Mouse (Mus musculus) kidney, embryonic 15.5 days (tissue): ENCODE results near the gene Prx. TPM values are rescaled to one million over a fixed set of nuclear protein-coding genes. Genes with fewer than 3 reads are reported as not detected.
"Not testable (repeated sequence)": the region's sequence is repeated elsewhere in the genome, so short reads cannot be mapped to it uniquely, and the experiment has no call there.

Experiments used
- ATAC-seq: fragments of 200-750 bp; cut with Nextera tagmentation; replicated peaks from 2 replicates; pipeline ENCODE4 v1.8.0; 2017; ENCODE audit warnings: moderate TSS enrichment; ENCODE audit not compliant: low FRiP score
- H3K27ac ChIP-seq: fragments of 300-500 bp; sonication (generic); 2 replicates; pipeline ENCODE4 v1.5.1; 2015; ENCODE audit warnings: mild to moderate bottlenecking, inconsistent platforms
- H3K27me3 ChIP-seq: fragments of 300-500 bp; sonication (generic); 2 replicates; pipeline ENCODE4 v1.6.1; 2015; ENCODE audit warnings: inconsistent platforms
- H3K36me3 ChIP-seq: fragments of 300-500 bp; sonication (generic); 2 replicates; pipeline ENCODE4 v1.6.1; 2015; ENCODE audit warnings: inconsistent platforms
- H3K4me1 ChIP-seq: fragments of 300-500 bp; sonication (generic); 2 replicates; pipeline ENCODE4 v1.6.1; 2015; ENCODE audit warnings: inconsistent platforms
- H3K4me2 ChIP-seq: fragments of 300-500 bp; sonication (generic); 2 replicates; pipeline ENCODE4 v1.6.1; 2015; ENCODE audit warnings: moderate library complexity, mild to moderate bottlenecking, inconsistent platforms
- H3K4me3 ChIP-seq: fragments of 300-500 bp; sonication (generic); replicated peaks from 2 replicates; pipeline ENCODE4 v1.5.1; 2015; ENCODE audit warnings: mild to moderate bottlenecking, inconsistent platforms
- H3K9ac ChIP-seq: fragments of 300-500 bp; sonication (generic); 2 replicates; pipeline ENCODE4 v1.6.1; 2015; ENCODE audit warnings: mild to moderate bottlenecking, inconsistent platforms
- H3K9me3 ChIP-seq: fragments of 300-500 bp; sonication (generic); replicated peaks from 2 replicates; pipeline ENCODE4 v1.6.1; 2016; ENCODE audit warnings: inconsistent platforms
- WGBS: fragments of 180-500 bp; shearing (Covaris S2); methylation state at CpG from one replicate; pipeline ENCODE4 v1.1.7; 2015; ENCODE audit warnings: mixed read lengths; 5-methylcytosine and 5-hydroxymethylcytosine counted together
- polyA plus RNA-seq: library from polyadenylated mRNA; unstranded; fragments of >200 nt; fragmentation: Nextera tagmentation; extraction: Ambion mirVana; gene quantifications from 2 replicates; pipeline ENCODE4 v1.2.1, GENCODE M21; 2015

The Prx gene
- polyA plus RNA-seq, 1 experiment from 2014 or later = 4.8 TPM

- Histone ChIP-seq H3K9me3 (no peaks in the 10 kb centered on the region), H3K4me1 (peaks cover 54% of the 10 kb centered on the region), H3K4me3 (peak within 1 kb of the TSS; percentile 81), H3K36me3 (peaks cover 9% of the 10 kb centered on the region), H3K4me2 (peak within 1 kb of the TSS; percentile 74), H3K27me3 (no peaks in the 10 kb centered on the region), H3K9ac (peak within 1 kb of the TSS; percentile 74), H3K27ac (peak within 1 kb of the TSS; percentile 99)
- under 1% methylated on average over 73 of the region's 80 CpGs for WGBS
- ATAC-seq = peak; percentile 92
Measured at GRCm38 (mm10) chr7:27486770-27487697, 12.1 kb upstream of the Prx start, which contains the start of gene Sertad1. TSS of gene Sertad1 (plus strand) at chr7:27486910.

GRCm38 (mm10) chr7:27487740-27488268 lies 11.3 kb upstream of the Prx start:
- Histone ChIP-seq H3K9ac (peak overlapping the region; percentile 74), H3K9me3 (no peaks in the 10 kb centered on the region), H3K4me2 (peak overlapping the region; percentile 74), H3K36me3 (peaks cover 9% of the 10 kb centered on the region), H3K4me3 (peak overlapping the region; percentile 81), H3K27ac (peak overlapping the region; percentile 99), H3K27me3 (no peaks in the 10 kb centered on the region), H3K4me1 (peaks cover 50% of the 10 kb centered on the region)
- WGBS = 1% methylated on average over 13 of the region's 13 CpGs
- ATAC-seq = no peak

- H3K4me2 ChIP-seq = peak overlapping the region; percentile 64; the same call in 1 of the 2 replicates
- H3K4me1 ChIP-seq = peaks cover 50% of the 10 kb centered on the region
- no peaks in the 10 kb centered on the region for H3K9me3 ChIP-seq
- no peak overlapping the region for H3K4me3 ChIP-seq
- no peak for ATAC-seq
- H3K27me3 ChIP-seq = no peaks in the 10 kb centered on the region
- peak overlapping the region; percentile 97 for H3K27ac ChIP-seq
- H3K9ac ChIP-seq = no peak overlapping the region
- peaks cover 9% of the 10 kb centered on the region for H3K36me3 ChIP-seq
- 90% methylated on average over 25 of the region's 25 CpGs for WGBS
Measured at GRCm38 (mm10) chr7:27489270-27489869, 9.8 kb upstream of the Prx start.

- WGBS = 13% methylated on average over 4 of the region's 4 CpGs
- peak overlapping the region; percentile 49 for H3K9ac ChIP-seq
- no peak for ATAC-seq
Measured at GRCm38 (mm10) chr7:27490227-27490542, 8.9 kb upstream of the Prx start.

GRCm38 (mm10) chr7:27490543-27491329 lies 8.4 kb upstream of the Prx start:
- peak; percentile 86 for ATAC-seq
- Histone ChIP-seq H3K4me3 (peak overlapping the region; percentile 40), H3K27ac (peak overlapping the region; percentile 97), H3K27me3 (no peaks in the 10 kb centered on the region), H3K4me1 (peaks cover 46% of the 10 kb centered on the region), H3K9me3 (no peaks in the 10 kb centered on the region), H3K9ac (peak overlapping the region; percentile 49), H3K4me2 (peak overlapping the region; percentile 64), H3K36me3 (peaks cover 9% of the 10 kb centered on the region)
- WGBS = 0% methylated on average over 30 of the region's 33 CpGs

More at GRCm38 (mm10) chr7:27490227-27490542, 8.9 kb upstream of the Prx start:
- peak overlapping the region; percentile 64 for H3K4me2 ChIP-seq
- no peaks in the 10 kb centered on the region for H3K27me3 ChIP-seq
- peak overlapping the region; percentile 40 for H3K4me3 ChIP-seq
- H3K9me3 ChIP-seq = no peaks in the 10 kb centered on the region
- H3K36me3 ChIP-seq = peaks cover 9% of the 10 kb centered on the region
- H3K4me1 ChIP-seq = peaks cover 50% of the 10 kb centered on the region
- peak overlapping the region; percentile 97 for H3K27ac ChIP-seq

GRCm38 (mm10) chr7:27491856-27492255 lies 7.3 kb upstream of the Prx start:
- ATAC-seq = no peak
- H3K9ac ChIP-seq = no peak overlapping the region
- H3K27ac ChIP-seq = peak overlapping the region; percentile 97

GRCm38 (mm10) chr7:27493022-27493421 lies 6.1 kb upstream of the Prx start:
- Histone ChIP-seq H3K9me3 (no peaks in the 10 kb centered on the region), H3K36me3 (peaks cover 9% of the 10 kb centered on the region), H3K4me3 (no peak overlapping the region), H3K27ac (no peak overlapping the region), H3K9ac (no peak overlapping the region), H3K4me1 (peaks cover 48% of the 10 kb centered on the region), H3K4me2 (no peak overlapping the region), H3K27me3 (no peaks in the 10 kb centered on the region)
- WGBS = 69% methylated on average over 3 of the region's 3 CpGs
- no peak for ATAC-seq

More at GRCm38 (mm10) chr7:27491856-27492255, 7.3 kb upstream of the Prx start:
- H3K4me2 ChIP-seq = no peak overlapping the region
- peaks cover 46% of the 10 kb centered on the region for H3K4me1 ChIP-seq
- H3K9me3 ChIP-seq = no peaks in the 10 kb centered on the region
- no peaks in the 10 kb centered on the region for H3K27me3 ChIP-seq
- H3K36me3 ChIP-seq = peaks cover 9% of the 10 kb centered on the region
- H3K4me3 ChIP-seq = no peak overlapping the region
- WGBS = 75% methylated on average over 7 of the region's 7 CpGs

GRCm38 (mm10) chr7:27493450-27493849 lies 5.7 kb upstream of the Prx start:
- H3K4me3 ChIP-seq = no peak overlapping the region
- H3K27me3 ChIP-seq = no peaks in the 10 kb centered on the region
- no peak overlapping the region for H3K9ac ChIP-seq
- peaks cover 9% of the 10 kb centered on the region for H3K36me3 ChIP-seq
- no peak overlapping the region for H3K27ac ChIP-seq
- H3K4me1 ChIP-seq = peaks cover 44% of the 10 kb centered on the region
- no peak overlapping the region for H3K4me2 ChIP-seq
- H3K9me3 ChIP-seq = no peaks in the 10 kb centered on the region
- 78% methylated on average over 5 of the region's 5 CpGs for WGBS
- no peak for ATAC-seq

- H3K27ac ChIP-seq, H3K27me3 ChIP-seq, H3K9ac ChIP-seq, H3K4me3 ChIP-seq, H3K4me2 ChIP-seq, H3K36me3 ChIP-seq, ATAC-seq, H3K9me3 ChIP-seq: not testable (repeated sequence)
- H3K4me1 ChIP-seq = peaks cover 30% of the 10 kb centered on the region
- 88% methylated on average over 9 of the region's 9 CpGs for WGBS
Measured at GRCm38 (mm10) chr7:27494659-27495367, 4.3 kb upstream of the Prx start.

GRCm38 (mm10) chr7:27501620-27502019 lies 2.5 kb downstream of the Prx start:
- Histone ChIP-seq H3K27ac (peak overlapping the region; percentile 28; the same call in 1 of the 2 replicates), H3K9me3 (no peaks in the 10 kb centered on the region), H3K4me1 (peaks cover 15% of the 10 kb centered on the region), H3K27me3 (no peaks in the 10 kb centered on the region), H3K36me3 (no peaks in the 10 kb centered on the region), H3K4me2 (no peak overlapping the region), H3K4me3 (no peak overlapping the region), H3K9ac (no peak overlapping the region)
- WGBS = 66% methylated on average over 4 of the region's 4 CpGs
- ATAC-seq = no peak

GRCm38 (mm10) chr7:27506765-27507370 lies 7.7 kb downstream of the Prx start:
- H3K36me3 ChIP-seq = no peaks in the 10 kb centered on the region

More at GRCm38 (mm10) chr7:27506765-27507370, 7.7 kb downstream of the Prx start:
- WGBS = 33% methylated on average over 9 of the region's 9 CpGs
- Histone ChIP-seq H3K27ac (peak overlapping the region; percentile 100), H3K4me2 (peak overlapping the region; percentile 77), H3K4me3 (peak overlapping the region; percentile 66), H3K27me3 (no peaks in the 10 kb centered on the region), H3K4me1 (peaks cover 27% of the 10 kb centered on the region), H3K9me3 (no peaks in the 10 kb centered on the region), H3K9ac (peak overlapping the region; percentile 72; the same call in 1 of the 2 replicates)
- ATAC-seq = no peak
